Mouse (Mus musculus): ENCODE results near the gene Gpx6.

DNA sequence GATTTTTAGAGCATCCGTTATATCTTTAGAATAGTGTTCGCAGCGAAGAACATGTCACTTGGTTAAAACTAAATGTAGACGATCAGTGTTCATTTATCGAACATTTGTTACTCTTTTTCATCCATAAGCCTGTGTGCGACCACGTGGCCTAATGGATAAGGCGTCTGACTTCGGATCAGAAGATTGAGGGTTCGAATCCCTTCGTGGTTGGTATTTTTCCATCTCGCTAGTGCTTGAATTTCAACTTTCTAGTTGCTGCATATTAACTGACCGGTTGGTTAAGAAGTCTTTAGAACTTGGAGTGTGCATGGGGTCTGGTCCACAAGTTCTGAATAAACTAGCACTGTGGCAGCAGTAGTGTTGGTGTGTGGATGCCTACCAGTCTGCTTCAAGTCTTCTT, 32.4 kb upstream of the Gpx6 start:
- no peak for TF ChIP-seq CTCF (IDR thresholded peaks at IDR 0.05; ENCODE audit: low read depth, low read length)
- no peak for TF ChIP-seq TAL1 (conservative IDR thresholded peaks at IDR 0.05; ENCODE audit: low read depth, low read length)
- no peak for TF ChIP-seq POLR2AphosphoS5 (IDR thresholded peaks at IDR 0.05; ENCODE audit: insufficient replicate concordance, low read depth, low read length)
- no peak for TF ChIP-seq GATA1 (IDR thresholded peaks at IDR 0.05; ENCODE audit: borderline replicate concordance, low read length)
